Mouse (Mus musculus): ENCODE results near the gene Srcin1. TPM values are rescaled to one million over a fixed set of nuclear protein-coding genes. Genes with fewer than 3 reads are reported as not detected.

Gene Srcin1
- polyA plus RNA-seq, 1 experiment from 2014 or later: 0.06 TPM

- Histone ChIP-seq H3K4me1 (replicated peaks) (peaks cover 6% of the 10 kb centered on the region), H3K9ac (no peak overlapping the region), H3K4me3 (no peak overlapping the region), H3K27me3 (no peaks in the 10 kb centered on the region), H3K36me3 (peaks cover 74% of the 10 kb centered on the region), H3K4me2 (no peak overlapping the region), H3K27ac (no peak overlapping the region), H3K9me3 (replicated peaks) (no peaks in the 10 kb centered on the region)
- no peak for ATAC-seq (replicated peaks; ENCODE audit: insufficient number of reproducible peaks, insufficient read depth, low FRiP score, low read depth)
- 65% methylated on average over 8 of the region's 8 CpGs for WGBS
Observed at GRCm38 (mm10) chr11:97476334-97477095, 99.5 kb downstream of the Srcin1 start.

GRCm38 (mm10) chr11:97471276-97471675 is 104.7 kb downstream of the Srcin1 start:
- no peak for ATAC-seq (replicated peaks; ENCODE audit: insufficient number of reproducible peaks, insufficient read depth, low FRiP score, low read depth)
- Histone ChIP-seq H3K4me3 (no peak overlapping the region), H3K36me3 (peaks cover 72% of the 10 kb centered on the region), H3K9ac (no peak overlapping the region), H3K4me1 (replicated peaks) (no peaks in the 10 kb centered on the region), H3K27me3 (no peaks in the 10 kb centered on the region), H3K9me3 (replicated peaks) (no peaks in the 10 kb centered on the region), H3K27ac (no peak overlapping the region), H3K4me2 (no peak overlapping the region)
- WGBS: 87% methylated on average over 6 of the region's 6 CpGs

GRCm38 (mm10) chr11:97469828-97470227 is 106.2 kb downstream of the Srcin1 start:
- H3K4me1 ChIP-seq (replicated peaks): no peaks in the 10 kb centered on the region
- no peak overlapping the region for H3K27ac ChIP-seq
- no peaks in the 10 kb centered on the region for H3K9me3 ChIP-seq (replicated peaks)
- no peak overlapping the region for H3K9ac ChIP-seq
- H3K4me3 ChIP-seq: no peak overlapping the region
- 91% methylated on average over 7 of the region's 7 CpGs for WGBS
- no peak for ATAC-seq (replicated peaks; ENCODE audit: insufficient number of reproducible peaks, insufficient read depth, low FRiP score, low read depth)
- H3K4me2 ChIP-seq: no peak overlapping the region
- no peaks in the 10 kb centered on the region for H3K27me3 ChIP-seq
- H3K36me3 ChIP-seq: peaks cover 70% of the 10 kb centered on the region

- H3K4me1 ChIP-seq (replicated peaks): no peaks in the 10 kb centered on the region
- ATAC-seq (replicated peaks; ENCODE audit: insufficient number of reproducible peaks, insufficient read depth, low FRiP score, low read depth): peak; percentile 50; the same call in 1 of the 2 replicates
- no peak overlapping the region for H3K4me3 ChIP-seq
- no peak overlapping the region for H3K4me2 ChIP-seq
- 52% methylated on average over 14 of the region's 14 CpGs for WGBS
- H3K27me3 ChIP-seq: no peaks in the 10 kb centered on the region
- H3K9me3 ChIP-seq (replicated peaks): no peaks in the 10 kb centered on the region
- 0 out of 2 replicates have a peak overlapping the region, but pooled peaks have one; percentile 13 for H3K27ac ChIP-seq
- no peak overlapping the region for H3K9ac ChIP-seq
- peaks cover 72% of the 10 kb centered on the region for H3K36me3 ChIP-seq
Observed at GRCm38 (mm10) chr11:97468639-97469287, 107.2 kb downstream of the Srcin1 start.

GRCm38 (mm10) chr11:97466444-97467160 is 109.4 kb downstream of the Srcin1 start:
- WGBS: 72% methylated on average over 10 of the region's 10 CpGs
- no peak overlapping the region for H3K4me2 ChIP-seq
- no peaks in the 10 kb centered on the region for H3K9me3 ChIP-seq (replicated peaks)
- H3K4me3 ChIP-seq: no peak overlapping the region
- H3K36me3 ChIP-seq: peaks cover 80% of the 10 kb centered on the region
- no peaks in the 10 kb centered on the region for H3K4me1 ChIP-seq (replicated peaks)
- no peaks in the 10 kb centered on the region for H3K27me3 ChIP-seq
- H3K27ac ChIP-seq: no peak overlapping the region
- H3K9ac ChIP-seq: no peak overlapping the region
- no peak for ATAC-seq (replicated peaks; ENCODE audit: insufficient number of reproducible peaks, insufficient read depth, low FRiP score, low read depth)

GRCm38 (mm10) chr11:97465957-97466356 is 110.0 kb downstream of the Srcin1 start:
- WGBS: 88% methylated on average over 12 of the region's 12 CpGs
- Histone ChIP-seq H3K9ac (no peak overlapping the region), H3K9me3 (replicated peaks) (no peaks in the 10 kb centered on the region), H3K4me3 (no peak overlapping the region), H3K4me2 (no peak overlapping the region), H3K27me3 (no peaks in the 10 kb centered on the region), H3K27ac (no peak overlapping the region), H3K4me1 (replicated peaks) (no peaks in the 10 kb centered on the region), H3K36me3 (peaks cover 80% of the 10 kb centered on the region)
- no peak for ATAC-seq (replicated peaks; ENCODE audit: insufficient number of reproducible peaks, insufficient read depth, low FRiP score, low read depth)

- Histone ChIP-seq H3K36me3 (peaks cover 81% of the 10 kb centered on the region), H3K27me3 (no peaks in the 10 kb centered on the region), H3K27ac (no peak overlapping the region), H3K9ac (no peak overlapping the region), H3K9me3 (replicated peaks) (no peaks in the 10 kb centered on the region), H3K4me2 (no peak overlapping the region), H3K4me3 (no peak overlapping the region), H3K4me1 (replicated peaks) (no peaks in the 10 kb centered on the region)
- no peak for ATAC-seq (replicated peaks; ENCODE audit: insufficient number of reproducible peaks, insufficient read depth, low FRiP score, low read depth)
- 94% methylated on average over 4 of the region's 4 CpGs for WGBS
Observed at GRCm38 (mm10) chr11:97463991-97464390, 112.0 kb downstream of the Srcin1 start.

GRCm38 (mm10) chr11:97463166-97463565 is 112.8 kb downstream of the Srcin1 start:
- Histone ChIP-seq H3K36me3 (peaks cover 88% of the 10 kb centered on the region), H3K27me3 (no peaks in the 10 kb centered on the region), H3K4me3 (no peak overlapping the region), H3K27ac (no peak overlapping the region), H3K4me1 (replicated peaks) (no peaks in the 10 kb centered on the region), H3K9ac (no peak overlapping the region), H3K4me2 (no peak overlapping the region), H3K9me3 (replicated peaks) (no peaks in the 10 kb centered on the region)
- WGBS: 66% methylated on average over 33 of the region's 33 CpGs
- ATAC-seq (replicated peaks; ENCODE audit: insufficient number of reproducible peaks, insufficient read depth, low FRiP score, low read depth): no peak

- 82% methylated on average over 6 of the region's 6 CpGs for WGBS
- no peak for ATAC-seq (replicated peaks; ENCODE audit: insufficient number of reproducible peaks, insufficient read depth, low FRiP score, low read depth)
- H3K4me1 ChIP-seq (replicated peaks): no peaks in the 10 kb centered on the region
- no peak overlapping the region for H3K4me3 ChIP-seq
- no peaks in the 10 kb centered on the region for H3K27me3 ChIP-seq
- no peak overlapping the region for H3K4me2 ChIP-seq
- no peak overlapping the region for H3K27ac ChIP-seq
- H3K36me3 ChIP-seq: peaks cover 94% of the 10 kb centered on the region
- H3K9ac ChIP-seq: no peak overlapping the region
- H3K9me3 ChIP-seq (replicated peaks): no peaks in the 10 kb centered on the region
Observed at GRCm38 (mm10) chr11:97462538-97462937, 113.4 kb downstream of the Srcin1 start.

- ATAC-seq (replicated peaks; ENCODE audit: insufficient number of reproducible peaks, insufficient read depth, low FRiP score, low read depth): no peak
- H3K36me3 ChIP-seq: peaks cover 95% of the 10 kb centered on the region
- H3K27ac ChIP-seq: no peak overlapping the region
- no peak overlapping the region for H3K4me2 ChIP-seq
- no peak overlapping the region for H3K4me3 ChIP-seq
- H3K9me3 ChIP-seq (replicated peaks): no peaks in the 10 kb centered on the region
- H3K9ac ChIP-seq: no peak overlapping the region
- H3K27me3 ChIP-seq: no peaks in the 10 kb centered on the region
- no peaks in the 10 kb centered on the region for H3K4me1 ChIP-seq (replicated peaks)
- WGBS: 91% methylated on average over 3 of the region's 3 CpGs
Observed at GRCm38 (mm10) chr11:97461307-97461820, 114.6 kb downstream of the Srcin1 start.
